Mouse (Mus musculus): ENCODE measurements at regions not wholly inside any gene's neighbourhood (a gene's known extent, or its start where the extent isn't known, plus 50 kb on each side); places are given as distances from the start of the nearest gene placed in this dataset.

DNA sequence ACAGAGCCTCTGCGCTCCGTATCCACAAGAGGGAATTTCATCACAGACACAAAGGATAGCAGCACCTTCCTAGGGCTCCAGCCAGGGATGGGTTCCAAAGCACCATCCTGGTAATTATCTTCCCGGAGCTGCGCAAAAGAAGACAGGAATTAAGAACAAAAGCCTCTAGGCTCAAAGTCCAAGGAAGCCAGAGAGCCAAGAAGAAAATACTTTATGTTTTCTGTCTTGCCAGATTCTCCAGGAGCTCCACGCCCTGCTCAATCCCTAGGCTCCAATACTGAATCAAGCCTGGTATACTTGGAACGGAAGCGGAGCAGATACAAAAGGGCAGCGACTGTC lies 54.4 kb downstream of the Irf2bpl start:
- no peak for DNase-seq

DNA sequence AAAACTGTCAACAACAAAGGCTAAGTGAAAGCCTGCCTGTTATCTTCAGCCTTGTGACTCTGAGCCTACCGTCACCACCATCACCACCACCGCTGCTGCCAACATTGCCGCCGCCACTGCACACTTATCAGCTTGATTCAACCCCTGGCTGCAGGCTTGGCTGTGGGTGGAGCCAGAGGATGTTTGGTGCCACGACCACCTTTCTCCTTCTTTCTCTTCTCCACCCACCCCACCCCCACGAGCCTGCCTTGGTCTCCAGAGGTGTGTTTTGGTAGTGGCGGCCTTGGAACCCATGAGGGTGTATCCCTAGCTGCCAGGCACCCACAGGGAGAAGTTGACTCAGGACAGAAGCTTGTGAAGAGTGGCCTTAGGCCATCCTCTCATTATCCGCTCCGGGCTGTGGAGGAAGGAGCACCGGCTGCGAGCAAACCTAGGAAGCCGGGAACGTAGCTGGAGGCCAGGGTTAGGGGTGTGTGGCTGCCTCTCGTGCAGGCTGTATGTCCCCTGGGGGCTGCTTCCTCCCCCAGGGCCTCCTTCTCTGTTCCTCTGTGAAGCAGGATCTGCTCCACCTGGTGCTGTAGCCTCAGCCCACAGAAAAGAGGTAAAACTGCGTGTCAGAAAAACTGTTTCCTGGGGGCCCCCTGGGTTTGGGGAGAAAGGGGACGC lies 54.9 kb downstream of the Irf2bpl start:
- no peak for DNase-seq

DNA sequence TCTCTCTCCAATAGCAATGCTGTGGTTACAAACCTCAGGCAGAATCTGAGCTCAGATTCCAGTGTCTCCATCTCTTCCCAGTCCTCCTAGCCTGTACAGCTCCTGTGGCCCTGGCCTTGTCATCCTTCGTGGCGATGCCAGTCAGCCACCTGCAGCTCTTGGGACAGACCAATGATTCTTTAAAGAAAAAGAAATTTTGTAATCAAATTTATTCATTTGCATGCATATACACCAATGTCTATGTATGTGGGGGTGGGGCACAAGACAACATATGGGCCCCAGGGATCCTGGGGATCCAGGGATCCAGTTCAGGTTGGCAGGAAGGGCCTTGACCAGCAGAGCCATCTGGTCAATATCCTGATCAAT lies 57.4 kb downstream of the Irf2bpl start:
- no peak for DNase-seq

DNA sequence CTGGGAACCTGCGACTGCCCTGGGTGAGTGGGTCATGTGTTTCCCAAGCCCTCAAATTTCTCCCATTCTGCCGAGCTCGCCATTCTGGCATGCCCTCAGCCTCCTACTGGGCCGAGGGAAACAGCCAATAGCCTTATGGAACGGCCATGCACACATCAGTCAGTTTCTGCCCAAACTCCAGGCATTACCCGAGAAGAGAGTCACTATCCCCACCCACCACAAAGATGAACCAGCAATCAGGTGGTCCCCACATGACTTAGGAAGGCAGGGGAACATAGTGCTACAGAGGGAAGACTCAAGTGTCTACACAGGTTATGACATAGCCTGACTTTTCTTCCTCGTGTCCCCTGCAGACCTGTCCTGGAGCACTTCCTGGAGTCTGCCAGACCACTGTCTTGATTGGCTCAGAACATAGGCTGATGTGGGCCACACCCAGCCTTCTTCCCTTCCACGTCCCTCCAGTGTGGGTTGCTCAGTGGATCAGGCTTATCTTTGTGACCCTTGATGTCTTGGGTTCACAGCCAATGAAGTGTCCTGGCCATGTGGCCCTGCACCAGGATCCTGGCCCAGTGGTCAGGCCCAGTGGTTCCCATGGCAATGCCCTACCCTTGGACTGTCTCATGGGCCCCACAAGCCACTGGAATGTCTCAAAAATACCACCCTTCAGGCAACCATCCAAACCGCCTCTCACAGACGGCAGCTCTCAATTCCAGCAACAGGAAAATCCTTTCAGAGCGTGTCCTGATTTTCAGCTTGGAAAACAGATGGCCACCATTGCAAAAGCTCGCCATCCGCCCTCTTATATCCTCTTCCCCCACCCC lies 58.0 kb downstream of the Irf2bpl start:
- peak; percentile 79 for DNase-seq

DNA sequence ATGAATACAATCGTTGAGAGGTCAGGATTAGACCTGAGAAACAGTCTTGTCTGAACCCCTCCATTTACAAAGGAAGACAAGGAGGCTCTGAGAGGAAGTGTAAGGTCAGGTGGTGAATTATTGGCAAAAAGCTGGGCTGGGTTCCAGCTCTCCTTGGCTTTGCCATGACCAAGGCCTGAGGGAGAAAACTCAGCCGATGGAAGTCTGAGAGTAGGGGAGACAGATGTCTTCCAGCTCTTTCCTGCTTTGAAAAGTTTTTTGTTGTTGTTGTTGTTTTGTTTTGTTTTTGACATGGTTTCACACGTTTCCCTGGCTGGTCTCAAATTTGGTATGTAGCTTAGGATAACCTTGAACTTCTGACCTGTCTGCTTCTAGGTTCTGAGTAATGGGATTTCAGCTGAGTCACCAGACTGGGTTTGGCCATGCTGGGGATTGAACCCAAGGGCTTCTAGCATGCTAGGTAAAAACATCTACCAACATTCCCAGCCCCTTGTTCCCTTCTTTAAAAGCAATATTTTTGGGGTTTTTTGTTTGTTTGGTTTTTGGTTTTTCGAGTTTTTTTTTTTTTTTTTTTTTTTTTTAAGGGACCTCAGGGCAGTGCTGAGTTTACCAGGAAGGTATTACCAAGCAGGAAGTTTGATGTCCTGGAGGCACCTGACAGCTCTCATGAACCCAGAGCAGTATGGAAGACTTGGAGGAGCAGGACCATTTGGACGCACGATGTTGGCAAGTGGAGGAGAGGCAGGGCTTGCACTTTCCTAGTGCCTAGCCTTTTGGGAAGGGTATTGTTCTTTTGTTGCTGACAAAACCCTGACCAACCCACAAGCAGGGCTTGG lies 58.8 kb downstream of the Irf2bpl start:
- DNase-seq, result no peak

DNA sequence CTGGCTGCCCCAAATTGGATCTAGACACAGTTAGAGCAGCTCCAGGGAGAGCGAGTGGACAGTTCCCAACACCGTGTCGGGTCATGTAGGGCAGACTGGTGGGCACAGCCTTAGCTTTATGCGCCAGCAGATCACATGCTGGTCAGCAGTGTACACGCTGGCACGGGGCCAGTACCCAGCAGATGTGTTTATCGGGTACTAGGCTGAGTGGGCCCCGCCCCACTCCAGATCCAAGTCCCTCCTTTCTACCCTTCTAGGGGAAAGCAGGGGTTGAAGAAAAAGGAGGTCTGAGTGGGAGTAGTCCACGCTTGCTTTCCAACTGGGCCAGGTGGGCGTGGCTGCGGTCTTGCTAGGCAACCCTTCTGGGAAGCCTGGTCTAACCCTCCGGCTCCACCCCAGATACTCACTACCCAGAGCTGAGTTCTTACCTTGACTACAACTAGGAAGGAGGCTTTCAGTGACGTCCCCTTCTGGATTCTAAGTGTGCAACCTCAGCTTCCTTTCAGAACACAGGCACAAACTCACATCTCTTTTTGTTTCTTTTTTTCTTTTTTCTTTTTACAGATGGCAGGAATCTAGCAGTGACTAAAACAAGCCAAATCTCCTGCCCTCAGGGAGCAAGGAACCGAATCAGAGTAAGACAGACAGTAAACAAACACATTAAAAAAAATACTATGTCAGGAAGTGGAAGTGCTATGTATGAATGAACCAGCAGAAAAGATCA lies 59.6 kb downstream of the Irf2bpl start:
- DNase-seq, result peak; percentile 94

DNA sequence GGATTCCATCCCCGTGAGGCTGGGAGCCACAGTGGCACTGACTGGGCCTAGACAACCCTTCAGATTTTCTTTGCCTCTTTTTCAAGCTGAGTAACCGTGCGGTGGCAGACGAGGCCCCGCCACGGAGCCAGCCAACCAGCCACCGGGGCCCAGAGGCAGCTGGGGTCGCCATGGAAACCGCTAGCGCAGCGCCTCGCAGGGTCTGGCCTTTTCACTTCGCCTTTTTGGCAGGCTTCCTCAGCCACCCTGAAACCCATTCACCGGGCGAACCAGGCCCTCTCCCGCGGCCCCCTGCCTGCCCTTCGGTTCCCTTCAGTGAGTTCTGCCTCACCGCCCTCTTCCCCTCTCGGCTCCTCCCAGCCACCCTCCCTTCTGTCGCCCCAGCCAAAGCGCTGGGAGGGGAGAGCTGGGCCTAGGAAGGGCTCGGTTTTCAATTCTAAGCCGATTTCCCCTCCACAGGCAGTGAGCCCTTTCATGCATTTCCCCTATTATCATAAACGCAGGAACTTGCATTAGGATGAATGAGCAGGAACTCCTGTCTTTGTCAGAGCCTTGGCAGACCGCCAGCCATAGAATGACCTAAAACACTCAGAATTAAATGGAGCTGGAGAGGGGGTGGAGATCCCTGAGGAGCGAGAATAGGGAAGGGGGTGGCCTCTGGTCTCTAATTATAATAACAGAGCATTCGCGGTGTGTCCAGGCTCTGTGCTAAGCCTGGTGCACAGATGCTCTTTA lies 60.6 kb downstream of the Irf2bpl start:
- DNase-seq, result peak; percentile 95

DNA sequence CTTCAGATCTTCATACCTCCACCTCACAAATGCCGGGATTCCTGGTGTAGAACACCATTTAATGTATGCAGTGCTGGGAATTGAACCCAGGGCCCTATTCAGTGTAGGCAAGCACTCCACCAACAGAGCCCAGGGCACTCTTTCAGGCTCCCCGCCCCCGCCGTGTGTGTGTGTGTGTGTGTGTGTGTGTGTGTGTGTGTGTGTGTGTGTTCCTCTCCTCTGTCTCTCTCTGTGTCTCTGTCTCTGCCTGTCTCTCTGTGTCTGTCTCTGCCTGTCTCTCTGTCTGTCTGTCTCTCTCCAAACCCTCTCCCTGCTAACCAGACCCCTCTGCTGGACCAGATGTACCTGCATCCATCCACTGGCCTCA lies 61.1 kb downstream of the Irf2bpl start:
- DNase-seq, result no peak

DNA sequence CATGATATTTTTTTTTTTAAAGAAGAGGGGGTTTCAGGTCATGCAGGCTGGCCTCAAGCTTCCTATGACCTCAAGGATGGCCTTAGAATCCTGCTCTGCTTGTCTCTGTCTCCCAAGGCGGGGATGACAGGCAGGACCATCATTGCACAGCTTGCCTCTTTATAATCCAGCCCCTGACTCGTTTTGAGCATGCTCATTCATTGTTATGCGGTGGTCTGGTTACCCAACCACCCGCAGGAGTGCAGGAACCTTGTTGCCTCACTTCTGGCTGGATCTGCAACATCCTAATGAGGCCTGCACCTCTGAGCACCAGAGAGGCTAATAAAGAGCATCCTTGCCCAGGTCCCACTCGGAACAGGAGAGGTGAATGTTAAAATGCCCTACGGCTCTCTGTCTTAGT lies 63.4 kb downstream of the Irf2bpl start:
- DNase-seq, result no peak

DNA sequence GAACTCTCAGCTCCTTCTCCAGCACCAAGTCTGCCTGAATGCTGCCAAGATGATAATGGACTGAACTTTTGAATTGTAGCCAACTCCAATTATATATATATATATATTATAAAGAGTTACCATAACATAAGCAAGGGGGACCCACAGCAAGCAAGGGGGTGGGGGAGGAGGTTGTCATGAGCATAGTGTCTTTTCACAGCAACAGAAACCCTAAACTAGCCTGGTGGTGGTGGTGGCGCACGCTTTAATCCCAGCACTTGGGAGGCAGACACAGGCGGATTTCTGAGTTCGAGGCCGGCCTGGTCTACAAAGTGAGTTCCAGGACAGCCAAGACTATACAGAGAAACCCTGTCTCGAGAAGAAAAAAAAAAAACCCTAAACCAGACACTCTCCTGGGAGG lies 65.0 kb downstream of the Irf2bpl start:
- DNase-seq, result no peak

DNA sequence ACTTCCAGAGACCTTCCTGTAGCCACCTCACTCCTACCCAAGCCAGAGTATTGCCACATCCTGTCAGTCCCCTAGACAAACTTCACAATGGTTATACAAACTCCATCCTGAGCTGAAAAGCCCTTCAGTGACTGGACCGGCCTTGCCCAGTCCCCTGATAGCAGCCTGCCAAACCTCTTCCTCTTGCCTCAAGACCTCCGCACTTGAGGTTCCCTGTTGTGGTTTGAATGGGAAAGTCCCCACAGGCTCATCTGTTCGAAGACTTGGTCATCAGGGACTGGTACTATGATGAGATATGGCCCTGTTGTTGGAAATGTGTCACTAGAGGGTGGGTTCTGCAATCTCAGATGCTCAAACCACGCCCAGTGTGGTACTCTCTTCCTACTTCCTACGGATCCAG lies 65.4 kb downstream of the Irf2bpl start:
- peak; percentile 57 for DNase-seq

DNA sequence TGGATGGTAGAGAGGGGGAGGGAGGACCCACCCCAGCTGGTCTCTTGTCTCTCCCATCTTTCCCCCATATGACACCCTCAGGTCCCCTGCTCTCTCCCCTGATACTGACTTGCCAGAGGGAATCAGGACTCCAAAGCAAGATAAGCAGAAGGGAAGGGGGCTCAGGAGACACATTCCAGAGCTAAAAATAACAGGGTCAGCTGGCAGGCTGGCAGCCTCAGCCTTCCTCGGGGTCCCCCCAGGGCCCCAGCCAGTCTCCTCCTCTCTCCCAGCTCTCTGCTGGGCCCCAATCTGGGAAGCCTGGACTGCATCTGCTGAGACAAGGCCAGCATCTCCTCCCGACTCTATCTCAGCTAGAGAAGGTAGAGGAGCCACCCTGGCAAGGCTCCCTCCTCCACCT lies 66.4 kb downstream of the Irf2bpl start:
- no peak for DNase-seq

DNA sequence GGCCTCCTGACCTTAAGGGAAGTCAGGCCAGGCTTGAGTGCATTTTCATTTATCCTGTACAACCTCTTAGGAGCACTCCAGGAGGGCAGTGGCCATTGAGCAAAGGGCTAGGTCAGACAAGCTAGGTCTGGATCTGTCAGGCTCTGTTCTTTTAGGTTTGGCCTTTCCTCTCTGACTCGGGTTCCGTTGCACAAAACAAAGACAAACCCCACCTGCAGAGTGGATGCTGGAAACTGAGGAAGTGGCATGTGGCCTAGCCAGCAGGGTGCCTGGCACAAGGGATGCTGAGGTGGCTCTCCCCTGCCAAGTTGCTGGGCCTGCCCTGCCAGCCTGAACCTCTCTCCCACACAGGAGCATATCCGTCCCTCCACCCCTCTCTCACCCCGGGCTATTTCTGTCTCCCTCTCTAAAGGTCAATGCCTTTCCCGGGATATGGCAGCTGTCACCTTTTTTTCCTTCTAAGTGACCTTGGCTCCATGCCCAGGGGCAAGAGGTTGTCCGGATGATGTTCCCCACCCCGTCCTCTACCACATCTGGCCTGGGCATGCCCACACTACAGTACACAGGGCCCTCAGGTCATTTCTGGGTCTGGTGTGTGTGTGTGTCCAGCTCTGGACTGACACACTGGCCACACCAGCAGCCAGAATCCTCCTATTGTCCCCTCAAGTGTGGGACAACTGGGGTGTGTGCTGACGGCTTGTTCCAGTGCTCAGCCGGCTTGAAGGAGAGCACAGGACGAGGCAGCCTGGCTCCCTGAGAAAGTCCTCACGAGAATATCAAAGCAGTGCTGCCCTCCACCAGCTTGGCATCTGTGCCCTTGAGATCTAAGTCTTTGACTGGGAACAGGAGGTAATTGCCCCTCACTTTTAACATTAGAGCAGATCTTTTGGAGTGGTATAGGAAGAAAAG lies 67.6 kb downstream of the Irf2bpl start:
- peak; percentile 80 for DNase-seq

DNA sequence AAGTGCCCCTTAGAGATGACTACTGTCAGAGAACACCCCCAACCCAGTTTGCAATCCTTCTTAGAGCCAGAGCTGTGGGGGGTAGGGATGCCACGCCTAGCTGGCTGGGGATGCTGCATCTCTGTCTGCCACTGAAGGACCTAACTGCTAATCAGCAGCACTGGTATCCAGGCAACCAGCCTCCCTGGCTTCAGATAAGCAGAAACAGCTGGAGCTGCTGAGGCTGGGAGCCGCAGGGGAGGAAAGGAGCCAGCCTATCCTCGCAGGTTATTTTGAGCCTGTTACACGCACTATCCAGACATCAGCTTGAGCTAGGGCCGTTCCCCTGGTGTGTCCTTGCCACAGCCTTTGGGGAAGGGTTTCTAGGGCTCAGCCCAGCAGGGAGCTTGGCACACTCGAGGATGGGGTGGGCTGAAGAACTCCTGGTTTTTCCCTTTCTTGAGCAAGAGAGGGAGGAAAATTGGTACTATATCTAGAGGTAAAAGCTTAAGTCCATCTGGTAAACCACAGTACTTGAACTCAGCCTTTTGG lies 68.4 kb downstream of the Irf2bpl start:
- no peak for DNase-seq

DNA sequence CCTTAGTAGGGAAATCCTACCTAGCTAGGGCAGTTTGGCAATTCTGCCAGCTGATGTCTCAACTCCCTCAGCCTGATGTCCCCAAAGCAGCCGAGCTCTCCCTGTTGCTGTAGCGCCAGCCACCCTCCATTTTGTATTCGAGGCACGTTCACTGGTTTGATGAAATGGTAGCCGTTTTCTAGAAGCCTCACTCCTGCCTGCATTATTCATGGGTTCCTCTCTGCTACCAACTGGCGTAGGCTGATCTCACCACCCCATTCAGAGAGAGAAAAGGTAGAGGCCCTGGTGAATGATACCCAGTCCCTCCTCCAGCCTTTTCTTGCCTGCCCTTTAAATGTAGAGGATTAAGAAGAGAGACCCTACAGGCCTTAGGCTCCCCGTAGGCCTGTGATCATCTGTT lies 69.9 kb downstream of the Irf2bpl start:
- DNase-seq, result no peak

Data from lung, postnatal 10 days (tissue).